Mouse (Mus musculus): ENCODE data around the gene BC051019. TPM values are rescaled to one million over a fixed set of nuclear protein-coding genes. Genes with fewer than 3 reads are reported as not detected.

BC051019 gene
- polyA plus RNA-seq, 1 experiment from 2014 or later = 0.24 TPM

- Histone ChIP-seq H3K4me2 (no peak overlapping the region), H3K9me3 (replicated peaks) (no peaks in the 10 kb centered on the region), H3K9ac (no peak overlapping the region), H3K4me3 (no peak overlapping the region), H3K36me3 (peaks cover 6% of the 10 kb centered on the region), H3K4me1 (replicated peaks) (peaks cover 33% of the 10 kb centered on the region), H3K27me3 (no peaks in the 10 kb centered on the region), H3K27ac (peak overlapping the region; percentile 10; the same call in 1 of the 2 replicates)
- no peak for ATAC-seq (replicated peaks; ENCODE audit: insufficient number of reproducible peaks, insufficient read depth, low FRiP score, low read depth)
- WGBS = 33% methylated on average over 4 of the region's 4 CpGs
These were observed 16.4 kb downstream of the BC051019 start for GRCm38 (mm10) chr7:109707023-109707785.

- no peaks in the 10 kb centered on the region for H3K27me3 ChIP-seq
- H3K4me1 ChIP-seq (replicated peaks) = peaks cover 29% of the 10 kb centered on the region
- H3K9me3 ChIP-seq (replicated peaks) = no peaks in the 10 kb centered on the region
- H3K4me2 ChIP-seq = peak overlapping the region; percentile 87
- no peak overlapping the region for H3K9ac ChIP-seq
- no peak for ATAC-seq (replicated peaks; ENCODE audit: insufficient number of reproducible peaks, insufficient read depth, low FRiP score, low read depth)
- H3K36me3 ChIP-seq = no peaks in the 10 kb centered on the region
- WGBS = 53% methylated on average over 3 of the region's 3 CpGs
- H3K27ac ChIP-seq = no peak overlapping the region
- H3K4me3 ChIP-seq = peak overlapping the region; percentile 84
These were observed 19.2 kb downstream of the BC051019 start for GRCm38 (mm10) chr7:109704461-109704860.

GRCm38 (mm10) chr7:109704016-109704377 lies 19.7 kb downstream of the BC051019 start:
- H3K36me3 ChIP-seq = no peaks in the 10 kb centered on the region
- ATAC-seq (replicated peaks; ENCODE audit: insufficient number of reproducible peaks, insufficient read depth, low FRiP score, low read depth) = no peak
- H3K27me3 ChIP-seq = no peaks in the 10 kb centered on the region
- peak overlapping the region; percentile 77 for H3K27ac ChIP-seq
- peak overlapping the region; percentile 84 for H3K4me3 ChIP-seq
- H3K4me1 ChIP-seq (replicated peaks) = peaks cover 25% of the 10 kb centered on the region
- H3K9ac ChIP-seq = peak overlapping the region; percentile 74
- H3K9me3 ChIP-seq (replicated peaks) = no peaks in the 10 kb centered on the region
- H3K4me2 ChIP-seq = peak overlapping the region; percentile 87
- WGBS = 2% methylated on average over 17 of the region's 17 CpGs

DNA sequence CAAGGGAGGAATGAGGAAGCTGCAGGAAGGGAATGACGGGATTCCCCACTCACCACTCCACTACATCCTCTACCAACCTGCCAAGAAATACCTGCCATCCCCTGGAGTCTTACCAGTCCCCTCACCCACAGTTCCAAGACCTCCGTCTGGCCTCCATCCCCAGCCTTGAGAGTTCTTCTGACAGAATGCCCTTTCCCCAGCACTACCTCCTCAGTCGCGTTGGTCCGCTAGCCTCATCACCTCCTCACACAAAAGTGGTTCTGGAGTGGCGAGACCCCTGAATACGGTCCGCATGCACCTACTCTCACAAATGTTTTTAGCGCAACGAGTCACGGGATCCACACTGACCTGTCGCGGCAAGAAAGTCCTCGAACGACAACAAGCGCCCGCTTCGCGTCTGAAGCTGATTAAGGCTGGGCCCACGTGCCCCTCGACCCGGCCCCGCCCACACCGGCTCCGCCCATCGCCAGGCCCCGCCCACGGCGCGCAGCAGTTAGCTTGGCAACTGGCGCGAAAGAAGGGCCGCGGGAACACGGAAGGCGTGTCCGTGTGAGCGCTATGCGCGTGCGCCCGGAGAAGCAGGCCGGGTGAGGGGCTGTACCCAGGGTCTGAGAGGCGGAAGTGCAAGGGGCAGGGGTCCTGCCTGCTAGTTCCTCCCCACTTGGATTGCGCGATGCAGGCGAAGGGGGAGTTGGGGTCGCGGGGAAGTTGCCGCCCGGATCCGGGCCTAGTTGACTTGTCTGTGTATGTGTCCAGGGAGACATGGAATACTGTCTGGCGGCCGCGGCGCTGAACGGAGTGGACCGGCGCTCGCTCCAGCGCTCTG lies 20.2 kb downstream of the BC051019 start, which contains the start of the genes St5 and Akip1:
St5 (minus strand) TSS at position 416 of the 826 bp plus-strand sequence.
Akip1 (plus strand) TSS at position 501 of the 826 bp plus-strand sequence.
- peak within 1 kb of the TSS; percentile 84 for H3K4me3 ChIP-seq
- under 1% methylated on average over 61 of the region's 61 CpGs for WGBS
- H3K27me3 ChIP-seq = no peaks in the 10 kb centered on the region
- no peaks in the 10 kb centered on the region for H3K36me3 ChIP-seq
- peak within 1 kb of the TSS; percentile 87 for H3K4me2 ChIP-seq
- peak; percentile 93 for ATAC-seq (replicated peaks; ENCODE audit: insufficient number of reproducible peaks, insufficient read depth, low FRiP score, low read depth)
- H3K4me1 ChIP-seq (replicated peaks) = peaks cover 19% of the 10 kb centered on the region
- no peaks in the 10 kb centered on the region for H3K9me3 ChIP-seq (replicated peaks)
- peak within 1 kb of the TSS; percentile 74 for H3K9ac ChIP-seq
- H3K27ac ChIP-seq = peak within 1 kb of the TSS; percentile 77

DNA sequence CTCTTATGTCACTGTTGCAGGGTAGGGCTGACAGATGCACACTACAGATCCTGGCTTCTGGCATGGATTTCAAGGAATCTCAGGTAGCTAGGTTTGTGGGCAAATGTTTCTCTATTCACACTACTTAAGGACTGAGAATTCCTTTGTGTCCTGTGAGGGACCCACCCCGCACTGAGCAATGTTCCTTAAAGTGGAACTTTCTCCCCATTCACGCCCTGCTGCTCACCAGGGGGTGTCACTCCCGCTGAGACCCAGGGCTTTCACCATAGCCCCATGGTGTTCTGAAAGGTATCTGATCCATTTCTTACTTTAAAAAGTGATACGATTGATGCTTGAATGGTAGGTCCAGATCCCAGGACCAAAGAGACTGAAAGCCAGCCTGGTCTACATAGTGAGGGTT lies 20.9 kb downstream of the BC051019 start:
- Histone ChIP-seq H3K4me3 (peak overlapping the region; percentile 84), H3K9ac (no peak overlapping the region), H3K4me1 (replicated peaks) (peaks cover 12% of the 10 kb centered on the region), H3K4me2 (peak overlapping the region; percentile 87), H3K9me3 (replicated peaks) (no peaks in the 10 kb centered on the region), H3K36me3 (no peaks in the 10 kb centered on the region), H3K27me3 (no peaks in the 10 kb centered on the region), H3K27ac (no peak overlapping the region)
- WGBS = 53% methylated on average over 4 of the region's 4 CpGs
- ATAC-seq (replicated peaks; ENCODE audit: insufficient number of reproducible peaks, insufficient read depth, low FRiP score, low read depth) = no peak

GRCm38 (mm10) chr7:109700213-109700612 lies 23.4 kb downstream of the BC051019 start:
- H3K27me3 ChIP-seq = no peaks in the 10 kb centered on the region
- no peak overlapping the region for H3K4me2 ChIP-seq
- H3K4me3 ChIP-seq = no peak overlapping the region
- no peak overlapping the region for H3K27ac ChIP-seq
- no peaks in the 10 kb centered on the region for H3K9me3 ChIP-seq (replicated peaks)
- no peak for ATAC-seq (replicated peaks; ENCODE audit: insufficient number of reproducible peaks, insufficient read depth, low FRiP score, low read depth)
- no peak overlapping the region for H3K9ac ChIP-seq
- peaks cover 6% of the 10 kb centered on the region for H3K4me1 ChIP-seq (replicated peaks)
- H3K36me3 ChIP-seq = no peaks in the 10 kb centered on the region

- Histone ChIP-seq H3K4me3 (no peak overlapping the region), H3K36me3 (no peaks in the 10 kb centered on the region), H3K9me3 (replicated peaks) (no peaks in the 10 kb centered on the region), H3K9ac (no peak overlapping the region), H3K27ac (no peak overlapping the region), H3K27me3 (no peaks in the 10 kb centered on the region), H3K4me1 (replicated peaks) (peaks cover 4% of the 10 kb centered on the region), H3K4me2 (no peak overlapping the region)
- ATAC-seq (replicated peaks; ENCODE audit: insufficient number of reproducible peaks, insufficient read depth, low FRiP score, low read depth) = no peak
- 86% methylated on average over 10 of the region's 10 CpGs for WGBS
These were observed 28.3 kb downstream of the BC051019 start for GRCm38 (mm10) chr7:109695339-109695726.

GRCm38 (mm10) chr7:109694576-109695338 lies 28.9 kb downstream of the BC051019 start:
- Histone ChIP-seq H3K27me3 (no peaks in the 10 kb centered on the region), H3K9me3 (replicated peaks) (no peaks in the 10 kb centered on the region), H3K4me3 (no peak overlapping the region), H3K4me2 (no peak overlapping the region), H3K9ac (no peak overlapping the region), H3K36me3 (no peaks in the 10 kb centered on the region), H3K27ac (no peak overlapping the region), H3K4me1 (replicated peaks) (peaks cover 4% of the 10 kb centered on the region)
- no peak; the same call in 1 of the 2 replicates for ATAC-seq (replicated peaks; ENCODE audit: insufficient number of reproducible peaks, insufficient read depth, low FRiP score, low read depth)
- WGBS = 81% methylated on average over 13 of the region's 13 CpGs

DNA sequence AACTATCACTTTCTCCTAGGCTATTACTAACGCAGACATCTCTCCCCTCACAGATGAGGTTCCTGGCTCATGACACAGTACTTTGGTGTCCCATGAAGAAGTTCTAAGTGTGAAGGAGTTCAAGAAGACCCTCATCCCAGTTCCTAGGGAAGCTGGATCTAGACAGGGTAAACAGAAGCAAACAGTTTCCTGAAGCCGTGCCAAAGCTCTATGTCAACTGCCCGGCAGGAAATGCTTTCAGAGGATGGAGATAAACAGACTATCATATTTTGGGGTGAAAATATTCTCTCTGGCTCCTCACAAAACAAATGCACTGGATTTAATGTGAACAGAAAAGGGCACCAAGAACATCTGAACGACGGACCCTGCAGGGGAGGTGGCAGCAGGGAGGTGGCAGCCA lies 32.7 kb downstream of the BC051019 start:
- no peak overlapping the region for H3K4me3 ChIP-seq
- H3K27ac ChIP-seq = no peak overlapping the region
- ATAC-seq (replicated peaks; ENCODE audit: insufficient number of reproducible peaks, insufficient read depth, low FRiP score, low read depth) = no peak

GRCm38 (mm10) chr7:109690101-109690500 lies 33.5 kb downstream of the BC051019 start:
- Histone ChIP-seq H3K4me3 (no peak overlapping the region), H3K9ac (no peak overlapping the region), H3K4me2 (no peak overlapping the region), H3K36me3 (no peaks in the 10 kb centered on the region), H3K27me3 (no peaks in the 10 kb centered on the region), H3K27ac (no peak overlapping the region), H3K4me1 (replicated peaks) (peaks cover 7% of the 10 kb centered on the region), H3K9me3 (replicated peaks) (no peaks in the 10 kb centered on the region)
- ATAC-seq (replicated peaks; ENCODE audit: insufficient number of reproducible peaks, insufficient read depth, low FRiP score, low read depth) = no peak
- 82% methylated on average over 3 of the region's 3 CpGs for WGBS

More for the DNA sequence above, 32.7 kb downstream of the BC051019 start:
- H3K9ac ChIP-seq = no peak overlapping the region
- H3K4me2 ChIP-seq = no peak overlapping the region
- WGBS = 64% methylated on average over 5 of the region's 5 CpGs
- no peaks in the 10 kb centered on the region for H3K27me3 ChIP-seq
- no peaks in the 10 kb centered on the region for H3K9me3 ChIP-seq (replicated peaks)
- H3K36me3 ChIP-seq = no peaks in the 10 kb centered on the region
- peaks cover 4% of the 10 kb centered on the region for H3K4me1 ChIP-seq (replicated peaks)

DNA sequence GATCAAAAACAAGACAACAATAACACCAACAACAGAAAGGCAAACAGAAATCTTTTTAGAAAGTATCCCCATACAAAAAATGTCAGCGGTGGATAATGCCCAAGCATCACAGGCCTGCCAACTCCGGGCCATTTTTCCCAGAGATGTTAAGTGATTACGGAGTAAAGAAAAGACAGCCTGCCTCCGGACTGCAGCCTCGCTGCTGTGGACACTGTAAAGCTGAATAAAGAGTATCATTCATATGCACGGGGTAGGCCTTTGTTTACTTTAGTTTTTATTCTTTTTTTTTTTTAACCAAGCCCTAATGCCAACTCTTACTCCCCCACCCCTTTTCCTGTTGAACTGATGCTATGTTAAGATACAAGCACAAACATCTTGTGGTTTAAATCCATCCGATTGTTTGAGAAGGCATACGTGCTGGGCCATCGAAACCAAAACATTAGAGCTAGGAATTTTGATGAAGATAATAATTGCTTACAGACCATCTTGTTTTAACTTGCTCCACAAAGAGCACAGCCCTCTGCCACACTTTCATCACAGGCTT lies 37.0 kb downstream of the BC051019 start:
- H3K9me3 ChIP-seq (replicated peaks) = no peaks in the 10 kb centered on the region
- H3K9ac ChIP-seq = no peak overlapping the region
- no peaks in the 10 kb centered on the region for H3K36me3 ChIP-seq
- peaks cover 7% of the 10 kb centered on the region for H3K4me1 ChIP-seq (replicated peaks)
- no peak overlapping the region for H3K4me3 ChIP-seq
- ATAC-seq (replicated peaks; ENCODE audit: insufficient number of reproducible peaks, insufficient read depth, low FRiP score, low read depth) = no peak
- no peak overlapping the region for H3K4me2 ChIP-seq
- no peaks in the 10 kb centered on the region for H3K27me3 ChIP-seq
- WGBS = 61% methylated on average over 9 of the region's 9 CpGs
- H3K27ac ChIP-seq = no peak overlapping the region
